Mouse (Mus musculus) hindbrain, embryonic 14.5 days (tissue): ENCODE measurements around the gene Dop1b. TPM values are rescaled to one million over a fixed set of nuclear protein-coding genes. Genes with fewer than 3 reads are reported as not detected.

ENCODE experiments used
- ATAC-seq: fragments of 200-750 bp; cut with Nextera tagmentation; 2 replicates; pipeline ENCODE4 v1.8.0; 2017; ENCODE audit warnings: moderate number of reproducible peaks, mild to moderate bottlenecking, moderate TSS enrichment, moderate library complexity; ENCODE audit not compliant: low FRiP score
- DNase-seq: peaks from one replicate; pipeline ENCODE4 v3.0.0-alpha.2; 2015; ENCODE audit warnings: low spot score
- H3K27ac ChIP-seq: fragments of 300-500 bp; sonication (generic); 2 replicates; pipeline ENCODE4 v1.5.1; 2014; ENCODE audit warnings: mild to moderate bottlenecking, moderate library complexity
- H3K27me3 ChIP-seq: fragments of 300-500 bp; sonication (generic); 2 replicates; pipeline ENCODE4 v1.6.1; 2014; ENCODE audit warnings: mild to moderate bottlenecking, low read length, mixed read lengths; ENCODE audit not compliant: control insufficient read depth, insufficient read depth
- H3K36me3 ChIP-seq: fragments of 300-500 bp; sonication (generic); replicated peaks from 2 replicates; pipeline ENCODE4 v1.6.1; 2014; ENCODE audit not compliant: control insufficient read depth, insufficient read depth
- H3K4me1 ChIP-seq: fragments of 300-500 bp; sonication (generic); replicated peaks from 2 replicates; pipeline ENCODE4 v1.6.1; 2014; ENCODE audit warnings: antibody characterized with exemption, low read length, mixed read lengths; ENCODE audit not compliant: control insufficient read depth, insufficient read depth
- H3K4me2 ChIP-seq: fragments of 300-500 bp; sonication (generic); replicated peaks from 2 replicates; pipeline ENCODE4 v1.6.1; 2014; ENCODE audit warnings: mild to moderate bottlenecking, moderate library complexity
- H3K4me3 ChIP-seq: fragments of 300-500 bp; sonication (generic); replicated peaks from 2 replicates; pipeline ENCODE4 v1.5.1; 2014; ENCODE audit warnings: mild to moderate bottlenecking, low read length
- H3K9ac ChIP-seq: fragments of 300-500 bp; sonication (generic); 2 replicates; pipeline ENCODE4 v1.6.1; 2014
- H3K9me3 ChIP-seq: fragments of 300-500 bp; sonication (generic); 2 replicates; pipeline ENCODE4 v1.6.1; 2016; ENCODE audit warnings: low read length; ENCODE audit not compliant: control insufficient read depth
- WGBS: fragments of 180-500 bp; shearing (Covaris S2); extraction: QIAGEN DNeasy Blood & Tissue Kit; methylation state at CpG from one replicate; pipeline ENCODE4 v1.1.7; 2014; 5-methylcytosine and 5-hydroxymethylcytosine counted together
- polyA plus RNA-seq: library from polyadenylated mRNA; unstranded; fragments of >200 nt; fragmentation: Nextera tagmentation; extraction: Ambion mirVana; gene quantifications from 2 replicates; pipeline ENCODE4 v1.2.1, GENCODE M21; 2014

Dop1b gene
- polyA plus RNA-seq, 1 experiment from 2014 or later, result 41.8 TPM

GRCm38 (mm10) chr16:93834076-93834475, 122.4 kb downstream of the Dop1b start:
- Histone ChIP-seq H3K9ac (no peak overlapping the region), H3K27me3 (no peaks in the 10 kb centered on the region), H3K9me3 (no peaks in the 10 kb centered on the region), H3K4me2 (0 out of 2 replicates have a peak overlapping the region, but pooled peaks have one; percentile 89), H3K4me1 (peaks cover 13% of the 10 kb centered on the region), H3K4me3 (no peak overlapping the region), H3K36me3 (no peaks in the 10 kb centered on the region), H3K27ac (no peak overlapping the region)
- ATAC-seq (no peak), DNase-seq (no peak)
- WGBS, result 97% methylated on average over 2 of the region's 2 CpGs

- H3K27me3 ChIP-seq, result no peaks in the 10 kb centered on the region
- WGBS, result 98% methylated on average over 1 of the region's 1 CpGs
- ATAC-seq (no peak), DNase-seq (no peak)
- no peaks in the 10 kb centered on the region for H3K36me3 ChIP-seq
- H3K4me3 ChIP-seq, result no peak overlapping the region
- no peak overlapping the region for H3K9ac ChIP-seq
- no peak overlapping the region for H3K27ac ChIP-seq
- no peak overlapping the region for H3K4me2 ChIP-seq
- peaks cover 2% of the 10 kb centered on the region; the same call in 1 of the 2 replicates for H3K4me1 ChIP-seq
- H3K9me3 ChIP-seq, result no peaks in the 10 kb centered on the region
These were observed 127.3 kb downstream of the Dop1b start for GRCm38 (mm10) chr16:93839049-93839448.

GRCm38 (mm10) chr16:93850527-93850926, 138.8 kb downstream of the Dop1b start:
- no peak for ATAC-seq
- DNase-seq, result no peak
- Histone ChIP-seq H3K9me3 (no peaks in the 10 kb centered on the region), H3K4me1 (no peaks in the 10 kb centered on the region), H3K36me3 (peaks cover 96% of the 10 kb centered on the region), H3K27ac (no peak overlapping the region), H3K4me3 (no peak overlapping the region), H3K4me2 (no peak overlapping the region), H3K9ac (no peak overlapping the region), H3K27me3 (no peaks in the 10 kb centered on the region)
- 98% methylated on average over 3 of the region's 3 CpGs for WGBS

GRCm38 (mm10) chr16:93859967-93860366, 148.3 kb downstream of the Dop1b start:
- H3K4me3 ChIP-seq, result no peak overlapping the region
- no peaks in the 10 kb centered on the region for H3K9me3 ChIP-seq
- 93% methylated on average over 4 of the region's 4 CpGs for WGBS
- no peaks in the 10 kb centered on the region for H3K4me1 ChIP-seq
- no peak overlapping the region for H3K4me2 ChIP-seq
- H3K27ac ChIP-seq, result no peak overlapping the region
- ATAC-seq (no peak), DNase-seq (no peak)
- no peaks in the 10 kb centered on the region for H3K27me3 ChIP-seq
- no peak overlapping the region for H3K9ac ChIP-seq
- H3K36me3 ChIP-seq, result peaks cover 94% of the 10 kb centered on the region

Other genes starting within 250 kb of the Dop1b start
- 15.0 and 16.4 TPM in 2 replicates for gene Setd4, start 107.8 kb upstream of the Dop1b start, polyA plus RNA-seq
- 129 and 134 TPM in 2 replicates for gene Cbr1, start 106.1 kb upstream of the Dop1b start, polyA plus RNA-seq
- not detected in 2 replicates for gene Gm5678, start 83.8 kb upstream of the Dop1b start, polyA plus RNA-seq
- 1.7 and 2.9 TPM in 2 replicates for gene Cbr3, start 28.7 kb upstream of the Dop1b start, polyA plus RNA-seq
- 33.6 and 36.5 TPM in 2 replicates for gene Morc3, start 120.2 kb downstream of the Dop1b start, polyA plus RNA-seq
- gene Chaf1b, start 172.0 kb downstream of the Dop1b start, polyA plus RNA-seq, result 19.9 and 21.2 TPM in 2 replicates